Mouse (Mus musculus): Measurements from ENCODE around the gene Amh. TPM values are rescaled to one million over a fixed set of nuclear protein-coding genes. Genes with fewer than 3 reads are reported as not detected.
"Not testable (repeated sequence)": the region's sequence is repeated elsewhere in the genome, so short reads cannot be mapped to it uniquely, and the experiment has no call there.

Amh gene
- polyA plus RNA-seq, 1 experiment from 2014 or later: 0.08 TPM

- no peak for DNase-seq (ENCODE audit: low spot score)
These were observed 22.2 kb downstream of the Amh start for GRCm38 (mm10) chr10:80827063-80827869.

DNA sequence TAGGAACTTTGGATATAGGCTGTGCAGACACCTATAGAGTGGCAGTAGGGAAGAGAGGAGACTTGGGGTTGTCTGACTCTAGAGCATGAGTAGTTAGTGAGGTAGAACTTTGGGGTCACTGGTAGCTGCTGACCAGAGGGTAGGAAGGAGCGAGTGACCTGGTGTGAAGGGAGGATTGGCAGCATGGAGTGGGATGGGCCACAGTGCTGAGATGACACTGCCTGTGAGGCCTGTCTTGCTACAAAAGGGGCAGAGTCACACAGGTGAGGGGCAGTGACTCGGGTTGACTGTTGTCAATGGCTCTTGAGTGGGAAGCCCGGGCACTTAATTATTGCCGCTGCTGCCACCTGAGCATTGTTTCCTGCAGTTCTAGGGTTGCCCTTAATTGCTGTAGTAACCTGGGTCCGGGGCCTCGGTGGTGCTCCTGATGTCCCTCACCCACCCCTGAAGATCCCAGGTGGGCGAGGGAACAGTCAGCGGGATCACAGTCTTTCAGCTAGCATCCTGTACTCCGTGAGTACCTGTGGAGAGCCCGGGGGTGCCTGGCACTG lies 22.9 kb downstream of the Amh start:
- DNase-seq (ENCODE audit: low spot score): no peak

GRCm38 (mm10) chr10:80828587-80828986 lies 23.5 kb downstream of the Amh start:
- DNase-seq (ENCODE audit: low spot score): not testable (repeated sequence)

- no peak for DNase-seq (ENCODE audit: low spot score)
These were observed 24.6 kb downstream of the Amh start for GRCm38 (mm10) chr10:80829359-80830278.

DNA sequence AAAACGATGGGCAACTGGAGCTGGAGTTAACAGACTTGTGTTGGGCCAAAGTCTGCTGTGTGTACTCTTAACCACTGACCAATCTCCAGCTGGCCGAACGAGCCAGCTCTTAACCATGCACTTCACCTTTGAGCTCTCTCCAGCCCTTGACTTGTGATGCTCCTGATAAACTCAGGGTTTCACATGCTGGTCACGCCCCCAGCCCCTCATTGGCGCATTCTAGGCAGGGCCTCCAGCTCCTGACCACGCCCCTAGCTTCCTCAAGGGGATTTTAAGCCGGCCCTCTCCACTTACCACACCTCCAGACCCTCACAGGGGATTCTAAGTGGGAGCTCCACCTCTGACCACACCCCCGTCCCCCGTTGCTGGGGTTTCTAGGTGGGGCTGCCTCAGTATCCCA lies 26.1 kb downstream of the Amh start:
- peak; percentile 63 for DNase-seq (ENCODE audit: low spot score)

GRCm38 (mm10) chr10:80832818-80833217 lies 27.8 kb downstream of the Amh start:
- DNase-seq (ENCODE audit: low spot score): no peak

DNA sequence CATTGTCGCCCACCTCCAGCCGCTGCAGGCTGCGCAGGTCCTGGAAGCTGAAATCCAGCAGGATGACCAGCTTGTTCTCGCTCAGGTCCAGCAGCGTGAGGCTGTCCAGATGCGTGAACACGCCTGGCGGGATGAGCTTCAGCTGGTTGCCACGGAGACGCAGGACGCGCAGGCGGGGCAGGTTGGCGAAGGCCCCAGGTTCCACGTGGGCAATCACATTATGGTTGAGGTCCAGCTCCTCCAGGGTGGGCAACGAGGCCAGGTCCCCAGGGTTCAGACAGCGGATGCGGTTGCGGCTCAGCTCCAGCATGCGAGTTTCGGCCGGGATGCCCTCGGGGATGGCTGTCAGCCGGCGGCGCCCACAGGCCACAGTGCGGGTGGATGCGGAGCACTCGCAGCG lies 30.6 kb downstream of the Amh start:
- DNase-seq (ENCODE audit: low spot score): no peak

DNA sequence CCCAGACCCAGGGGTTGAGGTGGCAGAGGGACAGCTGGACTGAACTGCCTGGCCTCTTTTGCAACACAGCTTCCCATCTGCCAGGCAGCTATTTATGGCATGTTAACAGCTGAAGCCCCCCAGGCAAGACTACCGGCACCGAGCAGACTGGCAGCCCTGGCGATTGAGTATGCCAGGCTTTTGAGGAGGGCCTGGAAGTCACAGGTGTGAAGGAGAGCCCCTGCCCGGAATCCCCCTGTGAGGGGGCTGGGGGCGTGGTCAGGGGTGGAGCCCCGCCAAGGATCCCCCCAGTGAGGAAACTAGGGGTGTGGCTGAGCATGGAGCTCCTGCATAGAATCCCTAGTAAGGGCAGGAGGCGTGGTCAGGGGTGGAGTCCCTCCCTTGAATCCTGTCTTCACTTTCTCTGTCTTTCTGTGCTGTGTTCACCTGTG lies 31.9 kb downstream of the Amh start:
- DNase-seq (ENCODE audit: low spot score): no peak

- DNase-seq (ENCODE audit: low spot score): no peak
These were observed 32.8 kb downstream of the Amh start for GRCm38 (mm10) chr10:80837827-80838226.

DNA sequence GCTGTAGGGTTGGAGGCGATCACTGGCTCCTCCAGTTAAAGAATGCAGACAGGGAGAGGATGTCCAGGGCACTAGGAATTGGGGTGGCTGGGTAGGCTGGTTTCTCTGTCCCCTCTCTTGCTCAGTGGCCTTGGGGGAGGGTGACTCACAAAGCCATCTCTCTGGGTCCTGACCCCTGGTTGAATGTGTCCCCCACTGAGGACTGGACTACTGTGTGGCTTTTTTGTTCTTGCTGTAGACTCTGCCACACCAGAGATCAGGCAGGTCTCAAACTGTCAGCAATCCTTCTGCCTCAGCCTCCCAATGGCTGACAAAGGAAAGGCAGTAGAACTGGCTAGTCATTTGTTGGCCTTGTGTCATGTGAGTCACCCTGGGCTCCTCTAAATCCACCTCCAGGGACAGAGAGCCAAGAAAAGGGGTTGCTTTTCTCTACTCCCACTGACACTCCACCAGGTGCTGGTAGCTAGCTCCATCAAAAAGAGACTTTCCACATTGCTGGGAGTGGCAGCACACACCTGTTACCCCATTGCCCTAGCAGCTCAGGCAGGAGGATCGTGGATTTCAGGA lies 33.4 kb downstream of the Amh start:
- DNase-seq (ENCODE audit: low spot score): no peak

GRCm38 (mm10) chr10:80839848-80840247 lies 34.8 kb downstream of the Amh start:
- no peak for DNase-seq (ENCODE audit: low spot score)

GRCm38 (mm10) chr10:80841685-80842084 lies 36.6 kb downstream of the Amh start:
- no peak for DNase-seq (ENCODE audit: low spot score)

- DNase-seq (ENCODE audit: low spot score): no peak
These were observed 37.3 kb downstream of the Amh start for GRCm38 (mm10) chr10:80842334-80842733.

- no peak for DNase-seq (ENCODE audit: low spot score)
These were observed 38.3 kb downstream of the Amh start for GRCm38 (mm10) chr10:80843087-80843930.

GRCm38 (mm10) chr10:80843931-80844547 lies 39.0 kb downstream of the Amh start, which contains the start of gene Lingo3:
Gene Lingo3 (minus strand): TSS chr10:80844039.
- peak; percentile 29 for DNase-seq (ENCODE audit: low spot score)

GRCm38 (mm10) chr10:80845055-80845693 lies 40.1 kb downstream of the Amh start:
- DNase-seq (ENCODE audit: low spot score): no peak

- no peak for DNase-seq (ENCODE audit: low spot score)
These were observed 40.7 kb downstream of the Amh start for GRCm38 (mm10) chr10:80845732-80846131.

GRCm38 (mm10) chr10:80848571-80848970 lies 43.5 kb downstream of the Amh start:
- peak; percentile 78 for DNase-seq (ENCODE audit: low spot score)

GRCm38 (mm10) chr10:80854913-80855748 lies 50.1 kb downstream of the Amh start, which contains the start of the genes Lsm7 and Sppl2b:
Gene Lsm7 (minus strand): TSS chr10:80855209.
Gene Sppl2b (plus strand): TSS chr10:80855275.
- DNase-seq (ENCODE audit: low spot score): peak; percentile 97

Data from thymus, postnatal 0 days (tissue).